Mouse (Mus musculus) naive thymus-derived CD4-positive, alpha-beta T cell, adult 2 months (primary cell): Measurements from ENCODE around the gene Gm10203.
A peak's percentile ranks its signal among the peaks of the same experiment; 100 is the strongest.
"Not testable (repeated sequence)": the region's sequence is repeated elsewhere in the genome, so short reads cannot be mapped to it uniquely, and the experiment has no call there.

Experiments used
- DNase-seq: peaks from one replicate; pipeline ENCODE4 v3.0.0-alpha.2; 2011; ENCODE audit warnings: low read depth

The Gm10203 gene

GRCm38 (mm10) chr6:149129870-149130269 lies at the start of gene Gm10203:
Gene Gm10203 (plus strand): TSS chr6:149130170.
- not testable (repeated sequence) for DNase-seq

- no peak for DNase-seq
Measured at GRCm38 (mm10) chr6:149092406-149092805, 37.6 kb upstream of the Gm10203 start.

GRCm38 (mm10) chr6:149093465-149093864 lies 36.5 kb upstream of the Gm10203 start:
- no peak for DNase-seq

- no peak for DNase-seq
Measured at GRCm38 (mm10) chr6:149094555-149094954, 35.4 kb upstream of the Gm10203 start.

GRCm38 (mm10) chr6:149095389-149095788 lies 34.6 kb upstream of the Gm10203 start:
- DNase-seq: no peak

GRCm38 (mm10) chr6:149096233-149096632 lies 33.7 kb upstream of the Gm10203 start:
- DNase-seq: no peak

- no peak for DNase-seq
Measured at GRCm38 (mm10) chr6:149097276-149097675, 32.7 kb upstream of the Gm10203 start.

GRCm38 (mm10) chr6:149098993-149099392 lies 31.0 kb upstream of the Gm10203 start:
- no peak for DNase-seq

GRCm38 (mm10) chr6:149100174-149101075 lies 29.5 kb upstream of the Gm10203 start:
- DNase-seq: no peak

- DNase-seq: peak; percentile 12
Measured at GRCm38 (mm10) chr6:149101076-149101942, 28.7 kb upstream of the Gm10203 start, which contains the start of gene Dennd5b. Gene Dennd5b (minus strand): TSS chr6:149101680.

- no peak for DNase-seq
Measured at GRCm38 (mm10) chr6:149101943-149102243, 28.1 kb upstream of the Gm10203 start.

GRCm38 (mm10) chr6:149103451-149103850 lies 26.5 kb upstream of the Gm10203 start:
- DNase-seq: no peak

GRCm38 (mm10) chr6:149107615-149108014 lies 22.4 kb upstream of the Gm10203 start:
- DNase-seq: no peak

GRCm38 (mm10) chr6:149108909-149109308 lies 21.1 kb upstream of the Gm10203 start:
- no peak for DNase-seq

- DNase-seq: no peak
Measured at GRCm38 (mm10) chr6:149116992-149117391, 13.0 kb upstream of the Gm10203 start.

GRCm38 (mm10) chr6:149118935-149119334 lies 11.0 kb upstream of the Gm10203 start:
- no peak for DNase-seq

GRCm38 (mm10) chr6:149119853-149120252 lies 10.1 kb upstream of the Gm10203 start:
- peak; percentile 72 for DNase-seq

GRCm38 (mm10) chr6:149123042-149123441 lies 6.9 kb upstream of the Gm10203 start:
- no peak for DNase-seq

GRCm38 (mm10) chr6:149126675-149127074 lies 3.3 kb upstream of the Gm10203 start:
- DNase-seq: peak; percentile 63

- DNase-seq: no peak
Measured at GRCm38 (mm10) chr6:149131111-149131510, 1.1 kb downstream of the Gm10203 start.

- peak; percentile 87 for DNase-seq
Measured at GRCm38 (mm10) chr6:149132311-149133077, 2.5 kb downstream of the Gm10203 start.
